Mouse (Mus musculus): Measurements from ENCODE around the gene Boc. TPM values are rescaled to one million over a fixed set of nuclear protein-coding genes. Genes with fewer than 3 reads are reported as not detected.

The Boc gene
- total RNA-seq (2015; ENCODE audit: low replicate concordance) = not detected in 2 replicates
- not detected in 2 replicates for total RNA-seq (2017; ENCODE audit: low replicate concordance)

GRCm38 (mm10) chr16:44558471-44559329 is at the start of gene Boc:
TSS of gene Boc (minus strand) at chr16:44558897.
- ATAC-seq (replicated peaks; ENCODE audit: low FRiP score, poor library complexity, severe bottlenecking) = no peak

- no peak for ATAC-seq (replicated peaks; ENCODE audit: low FRiP score, poor library complexity, severe bottlenecking)
Observed at GRCm38 (mm10) chr16:44606643-44607042, 47.9 kb upstream of the Boc start.

GRCm38 (mm10) chr16:44604021-44604616 is 45.4 kb upstream of the Boc start:
- ATAC-seq (replicated peaks; ENCODE audit: low FRiP score, poor library complexity, severe bottlenecking) = no peak

GRCm38 (mm10) chr16:44601999-44602794 is 43.5 kb upstream of the Boc start:
- ATAC-seq (replicated peaks; ENCODE audit: low FRiP score, poor library complexity, severe bottlenecking) = no peak

- no peak for ATAC-seq (replicated peaks; ENCODE audit: low FRiP score, poor library complexity, severe bottlenecking)
Observed at GRCm38 (mm10) chr16:44601182-44601581, 42.5 kb upstream of the Boc start.

GRCm38 (mm10) chr16:44597106-44597806 is 38.6 kb upstream of the Boc start:
- no peak for ATAC-seq (replicated peaks; ENCODE audit: low FRiP score, poor library complexity, severe bottlenecking)

- no peak for ATAC-seq (replicated peaks; ENCODE audit: low FRiP score, poor library complexity, severe bottlenecking)
Observed at GRCm38 (mm10) chr16:44589506-44589905, 30.8 kb upstream of the Boc start.

GRCm38 (mm10) chr16:44579421-44580024 is 20.8 kb upstream of the Boc start:
- no peak for ATAC-seq (replicated peaks; ENCODE audit: low FRiP score, poor library complexity, severe bottlenecking)

GRCm38 (mm10) chr16:44578551-44578950 is 19.9 kb upstream of the Boc start:
- no peak for ATAC-seq (replicated peaks; ENCODE audit: low FRiP score, poor library complexity, severe bottlenecking)

GRCm38 (mm10) chr16:44568056-44568455 is 9.4 kb upstream of the Boc start:
- no peak for ATAC-seq (replicated peaks; ENCODE audit: low FRiP score, poor library complexity, severe bottlenecking)

- no peak for ATAC-seq (replicated peaks; ENCODE audit: low FRiP score, poor library complexity, severe bottlenecking)
Observed at GRCm38 (mm10) chr16:44565328-44566210, 6.9 kb upstream of the Boc start.

- no peak for ATAC-seq (replicated peaks; ENCODE audit: low FRiP score, poor library complexity, severe bottlenecking)
Observed at GRCm38 (mm10) chr16:44564359-44564758, 5.7 kb upstream of the Boc start.

- no peak for ATAC-seq (replicated peaks; ENCODE audit: low FRiP score, poor library complexity, severe bottlenecking)
Observed at GRCm38 (mm10) chr16:44562061-44562460, 3.4 kb upstream of the Boc start.

GRCm38 (mm10) chr16:44560214-44560613 is 1.5 kb upstream of the Boc start:
- ATAC-seq (replicated peaks; ENCODE audit: low FRiP score, poor library complexity, severe bottlenecking) = no peak

- ATAC-seq (replicated peaks; ENCODE audit: low FRiP score, poor library complexity, severe bottlenecking) = no peak
Observed at GRCm38 (mm10) chr16:44559330-44559695, 616 bp upstream of the Boc start.

GRCm38 (mm10) chr16:44557661-44558470 is 831 bp downstream of the Boc start:
- no peak for ATAC-seq (replicated peaks; ENCODE audit: low FRiP score, poor library complexity, severe bottlenecking)

- no peak for ATAC-seq (replicated peaks; ENCODE audit: low FRiP score, poor library complexity, severe bottlenecking)
Observed at GRCm38 (mm10) chr16:44557084-44557483, 1.6 kb downstream of the Boc start.
